Mouse (Mus musculus): Measurements from ENCODE around the gene Olfr1420. TPM values are rescaled to one million over a fixed set of nuclear protein-coding genes. Genes with fewer than 3 reads are reported as not detected.
"Not testable (repeated sequence)": the region's sequence is repeated elsewhere in the genome, so short reads cannot be mapped to it uniquely, and the experiment has no call there.

Olfr1420 gene
- total RNA-seq (2014; fragmentation: Nextera tagmentation) (not detected in 2 replicates), total RNA-seq (2017) (not detected in 2 replicates)

DNA sequence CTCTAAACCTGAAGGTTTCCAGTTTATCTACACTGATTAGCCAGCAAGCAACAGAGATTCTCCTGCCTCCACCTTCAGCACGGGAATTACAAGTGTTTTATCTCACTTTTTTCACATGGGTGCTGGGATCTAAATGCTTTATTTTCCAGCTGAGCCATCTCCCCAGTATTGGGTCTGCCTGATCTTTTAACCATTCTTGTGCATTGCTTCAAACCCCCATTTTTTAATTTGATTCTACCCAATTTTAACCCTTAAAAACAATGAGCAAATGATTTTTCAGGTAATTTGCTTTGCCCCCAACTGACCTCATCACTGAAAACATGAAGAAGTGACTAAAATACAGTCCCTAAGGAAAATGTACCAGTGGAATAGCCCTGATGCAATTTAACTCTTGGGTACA is at the start of gene Olfr1420:
TSS of gene Olfr1420 (plus strand) at position 301 of the 400 bp plus-strand sequence.
- no peak for ATAC-seq (replicated peaks; ENCODE audit: poor library complexity, severe bottlenecking)

- no peak for ATAC-seq (replicated peaks; ENCODE audit: poor library complexity, severe bottlenecking)
These were observed 47.2 kb upstream of the Olfr1420 start, which contains the start of gene Olfr1417 for GRCm38 (mm10) chr19:11839119-11839518. Gene Olfr1417, minus strand, starts transcription at chr19:11839219.

DNA sequence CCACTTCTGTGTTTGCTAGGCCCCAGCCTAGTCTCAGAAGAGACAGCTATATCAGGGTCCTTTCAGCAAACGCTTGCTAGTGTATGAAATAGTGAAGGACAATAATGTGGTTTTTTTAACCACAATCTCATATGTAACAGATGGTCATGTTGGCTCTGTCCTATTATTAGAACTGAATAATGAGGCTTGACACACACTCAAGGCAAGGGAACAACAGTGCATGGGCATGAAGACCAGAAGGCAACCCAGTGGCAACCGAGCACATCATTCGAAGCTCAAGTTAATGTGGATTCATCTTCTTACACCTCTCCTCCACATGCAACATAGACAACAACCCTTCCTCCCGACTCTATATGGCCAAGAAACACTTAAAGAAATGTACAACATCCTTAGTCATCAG is 40.0 kb upstream of the Olfr1420 start:
- ATAC-seq (replicated peaks; ENCODE audit: poor library complexity, severe bottlenecking), result no peak; the same call in 1 of the 2 replicates

- peak; percentile 84 for ATAC-seq (replicated peaks; ENCODE audit: poor library complexity, severe bottlenecking)
These were observed 33.7 kb upstream of the Olfr1420 start for GRCm38 (mm10) chr19:11852652-11853051.

GRCm38 (mm10) chr19:11854821-11855220 is 31.5 kb upstream of the Olfr1420 start:
- no peak for ATAC-seq (replicated peaks; ENCODE audit: poor library complexity, severe bottlenecking)

DNA sequence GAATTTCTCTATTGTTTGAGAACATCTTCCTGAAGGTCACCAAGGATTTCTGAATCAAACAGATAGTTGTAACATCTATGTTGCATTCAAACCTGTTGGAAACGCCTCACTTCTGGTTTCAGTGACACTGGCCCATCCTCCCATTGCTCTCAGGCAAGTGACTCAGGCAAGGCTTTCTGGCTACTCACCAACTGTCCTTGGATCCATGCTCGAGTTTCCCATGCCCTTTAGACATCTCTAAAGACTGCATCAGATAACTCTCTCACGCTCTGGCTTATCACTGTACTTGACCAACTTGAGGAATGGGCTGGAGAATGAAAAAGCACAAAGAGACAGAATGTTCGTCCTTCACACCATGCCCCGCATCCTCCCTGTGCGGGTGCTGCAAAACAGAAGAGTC is 29.9 kb upstream of the Olfr1420 start:
- ATAC-seq (replicated peaks; ENCODE audit: poor library complexity, severe bottlenecking), result no peak

DNA sequence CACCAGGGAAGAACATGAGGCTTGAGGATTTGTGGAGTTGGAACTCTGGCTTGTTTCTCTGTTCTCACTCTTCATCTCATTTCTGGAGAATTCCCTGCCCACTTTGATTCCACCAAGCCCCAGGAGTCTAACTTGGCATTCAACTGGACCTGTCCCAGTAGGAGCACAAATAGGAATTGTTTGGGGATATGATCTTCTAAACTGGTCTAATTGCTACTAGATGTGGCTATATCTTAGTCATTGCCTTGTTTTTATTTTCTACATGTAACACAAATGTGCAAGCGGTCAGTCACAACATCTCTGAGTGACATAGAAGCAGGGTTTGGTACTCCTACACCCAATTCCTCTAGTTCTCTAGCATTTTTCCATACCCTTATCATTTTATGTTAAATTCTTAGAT is 25.4 kb upstream of the Olfr1420 start, which contains the start of gene Olfr1418:
TSS of gene Olfr1418 (minus strand) at position 101 of the 400 bp plus-strand sequence.
- ATAC-seq (replicated peaks; ENCODE audit: poor library complexity, severe bottlenecking), result no peak

GRCm38 (mm10) chr19:11867837-11868236 is 18.5 kb upstream of the Olfr1420 start:
- ATAC-seq (replicated peaks; ENCODE audit: poor library complexity, severe bottlenecking), result no peak

DNA sequence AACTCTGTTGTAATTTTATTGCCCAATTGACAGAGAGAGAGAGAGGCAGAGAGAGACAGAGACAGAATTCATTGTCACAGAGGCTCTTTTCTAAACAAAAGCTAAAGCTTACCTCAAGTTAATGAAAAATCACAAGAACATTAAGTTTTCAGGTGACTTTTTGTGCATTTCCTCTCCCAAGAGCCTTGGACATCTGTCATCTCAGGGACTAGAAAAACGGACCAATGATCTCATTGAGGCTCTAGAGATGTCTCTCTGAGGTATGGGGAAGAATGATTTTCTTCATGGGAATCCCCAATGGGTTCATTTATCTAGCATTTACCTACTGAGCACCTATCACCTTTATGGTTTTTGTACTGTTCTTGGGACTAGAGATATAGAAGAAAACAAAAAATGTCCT is 11.4 kb upstream of the Olfr1420 start, which contains the start of gene Olfr1419:
TSS of gene Olfr1419 (minus strand) at position 101 of the 400 bp plus-strand sequence.
- no peak for ATAC-seq (replicated peaks; ENCODE audit: poor library complexity, severe bottlenecking)

DNA sequence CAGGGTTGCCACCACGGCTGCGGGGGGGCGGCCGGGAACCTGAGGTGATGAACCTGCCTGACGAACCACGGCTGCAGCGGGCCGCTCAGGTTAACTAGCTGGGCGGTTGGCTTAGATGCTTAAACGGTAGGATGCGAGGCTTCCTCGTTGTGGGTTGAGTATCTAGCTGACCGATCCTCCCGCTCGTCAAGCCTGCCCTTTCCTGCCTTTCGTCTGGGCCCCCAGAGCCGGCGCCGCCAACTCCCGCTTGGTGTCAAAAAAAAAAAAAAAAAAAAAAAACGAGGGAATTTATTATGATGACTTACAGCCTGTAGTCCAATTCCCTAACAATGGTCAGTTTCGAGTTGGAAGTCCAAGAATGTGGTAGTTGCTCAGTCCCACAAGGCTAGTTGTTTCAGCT is 8.0 kb upstream of the Olfr1420 start:
- ATAC-seq (replicated peaks; ENCODE audit: poor library complexity, severe bottlenecking), result peak; percentile 46; the same call in 1 of the 2 replicates

DNA sequence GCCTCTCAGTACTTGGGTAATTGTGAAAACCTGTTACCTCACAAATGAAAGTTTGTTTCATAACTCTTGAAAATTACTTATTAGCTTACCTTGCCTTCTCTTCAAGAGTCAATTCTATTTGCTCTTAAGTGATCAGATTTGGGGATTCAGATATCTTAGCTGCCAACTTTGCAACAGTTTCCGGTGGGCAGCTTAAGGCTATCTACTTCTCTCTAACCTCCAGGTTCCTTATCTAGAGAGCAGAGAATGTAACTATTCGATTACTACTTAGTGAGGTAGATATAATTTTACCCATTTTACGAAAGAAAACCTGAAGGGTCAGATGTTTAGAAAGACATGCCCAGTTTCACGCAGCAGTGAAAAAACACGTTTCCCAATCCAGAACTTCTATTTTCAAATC is 24.7 kb downstream of the Olfr1420 start:
- ATAC-seq (replicated peaks; ENCODE audit: poor library complexity, severe bottlenecking), result no peak

GRCm38 (mm10) chr19:11911603-11912002 is 25.2 kb downstream of the Olfr1420 start:
- peak; percentile 40 for ATAC-seq (replicated peaks; ENCODE audit: poor library complexity, severe bottlenecking)

- peak; percentile 87 for ATAC-seq (replicated peaks; ENCODE audit: poor library complexity, severe bottlenecking)
These were observed 25.7 kb downstream of the Olfr1420 start, which contains the start of gene Patl1 for GRCm38 (mm10) chr19:11912037-11912532. Gene Patl1, plus strand, starts transcription at chr19:11912399.

DNA sequence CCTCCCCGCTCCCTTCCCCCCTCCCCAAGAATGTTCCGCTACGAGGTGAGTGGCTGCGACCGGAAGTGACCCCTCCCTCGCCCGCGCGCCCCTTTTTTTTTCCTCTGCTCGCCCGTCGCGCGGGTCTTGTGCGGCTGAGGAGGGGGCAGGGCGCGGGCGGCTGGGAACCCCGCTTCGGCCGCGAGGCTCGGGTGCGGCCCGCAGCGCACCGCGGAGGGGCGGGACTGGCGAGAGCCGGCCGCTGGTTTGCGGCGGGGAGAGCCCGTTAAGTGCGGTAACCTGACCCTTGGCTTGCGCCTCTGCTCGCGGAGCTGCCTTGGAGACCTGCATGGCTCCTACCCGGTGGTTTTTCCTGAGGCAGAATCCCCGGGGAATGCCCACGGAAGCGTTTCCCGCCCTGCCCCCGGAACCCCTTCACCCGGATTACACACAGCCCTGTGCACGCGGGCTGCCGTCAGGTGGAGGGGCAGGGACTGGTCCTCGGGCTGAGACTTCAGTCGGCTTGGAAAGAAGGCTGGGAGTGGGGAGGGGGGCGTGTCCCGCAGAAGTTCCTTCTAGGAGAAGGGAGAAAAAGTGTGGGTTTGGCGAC is 26.3 kb downstream of the Olfr1420 start:
- ATAC-seq (replicated peaks; ENCODE audit: poor library complexity, severe bottlenecking), result peak; percentile 51

GRCm38 (mm10) chr19:11915804-11916203 is 29.4 kb downstream of the Olfr1420 start:
- ATAC-seq (replicated peaks; ENCODE audit: poor library complexity, severe bottlenecking), result no peak

DNA sequence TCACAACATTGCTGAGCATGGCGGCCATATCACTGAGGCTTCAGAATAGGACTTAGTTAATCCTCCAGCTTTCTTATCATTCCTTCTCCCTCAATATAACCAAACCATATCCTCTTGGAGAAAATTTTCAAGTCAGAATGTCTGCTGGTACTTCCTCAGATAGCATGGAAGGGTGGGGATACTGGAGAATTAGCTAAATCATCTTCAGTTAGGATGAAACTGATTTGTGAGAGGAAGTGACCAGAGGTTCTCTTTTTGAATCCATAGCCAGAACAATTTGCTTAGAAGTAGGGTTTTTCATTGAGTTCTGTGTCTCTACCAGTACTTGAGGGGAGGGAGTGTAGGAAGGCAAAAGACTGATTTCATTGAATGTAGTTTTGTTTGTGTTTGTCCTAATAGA is 35.7 kb downstream of the Olfr1420 start:
- ATAC-seq (replicated peaks; ENCODE audit: poor library complexity, severe bottlenecking), result peak; percentile 53

- ATAC-seq (replicated peaks; ENCODE audit: poor library complexity, severe bottlenecking), result not testable (repeated sequence)
These were observed 36.1 kb downstream of the Olfr1420 start for GRCm38 (mm10) chr19:11922515-11922914.

GRCm38 (mm10) chr19:11926380-11926779 is 40.0 kb downstream of the Olfr1420 start:
- no peak for ATAC-seq (replicated peaks; ENCODE audit: poor library complexity, severe bottlenecking)

GRCm38 (mm10) chr19:11928025-11928748 is 41.8 kb downstream of the Olfr1420 start:
- ATAC-seq (replicated peaks; ENCODE audit: poor library complexity, severe bottlenecking), result peak; percentile 74

DNA sequence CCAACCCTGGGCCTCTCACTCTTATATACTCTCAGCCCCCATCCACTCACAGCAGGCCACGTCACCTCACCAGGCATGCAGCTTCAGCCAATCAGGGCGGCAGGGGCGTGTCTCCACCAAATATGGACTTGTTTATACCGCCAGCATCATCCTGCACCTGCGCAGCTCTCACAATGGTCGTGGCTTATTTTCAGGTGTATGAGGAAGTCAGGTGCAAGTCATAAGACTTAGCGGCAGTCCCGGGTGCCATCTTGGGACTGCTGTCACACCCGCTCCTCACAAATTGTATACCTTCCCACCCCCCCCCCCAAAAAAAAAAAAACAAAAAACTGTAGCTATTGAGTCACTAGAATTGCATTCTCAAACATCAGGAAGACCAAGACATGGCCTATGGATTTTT is 60.1 kb downstream of the Olfr1420 start:
- ATAC-seq (replicated peaks; ENCODE audit: poor library complexity, severe bottlenecking), result not testable (repeated sequence)
